Mouse (Mus musculus): ENCODE results near the gene Dlg2. TPM values are rescaled to one million over a fixed set of nuclear protein-coding genes. Genes with fewer than 3 reads are reported as not detected.

The Dlg2 gene
- polyA plus RNA-seq, 1 experiment from 2014 or later = 4.3 TPM

- Histone ChIP-seq H3K36me3 (ENCODE audit: control insufficient read depth, insufficient read depth, low read length) (no peaks in the 10 kb centered on the region), H3K4me1 (ENCODE audit: control insufficient read depth, insufficient read depth, low read length) (no peaks in the 10 kb centered on the region), H3K4me2 (ENCODE audit: low read depth, low read length) (no peak overlapping the region), H3K9ac (ENCODE audit: low read length) (no peak overlapping the region), H3K27ac (ENCODE audit: low read length) (no peak overlapping the region), H3K27me3 (ENCODE audit: control insufficient read depth, insufficient read depth, low read length) (no peaks in the 10 kb centered on the region), H3K4me3 (replicated peaks; ENCODE audit: low read length) (no peak overlapping the region), H3K9me3 (replicated peaks; ENCODE audit: control insufficient read depth, low read length) (no peaks in the 10 kb centered on the region)
- ATAC-seq (ENCODE audit: insufficient read depth, low FRiP score) = no peak
These were observed 1302.2 kb downstream of the Dlg2 start for GRCm38 (mm10) chr7:91778673-91779072.

- no peak overlapping the region for H3K27ac ChIP-seq (ENCODE audit: low read length)
- H3K27me3 ChIP-seq (ENCODE audit: control insufficient read depth, insufficient read depth, low read length) = no peaks in the 10 kb centered on the region
- WGBS = 49% methylated on average over 2 of the region's 2 CpGs
- no peak overlapping the region for H3K4me3 ChIP-seq (replicated peaks; ENCODE audit: low read length)
- no peaks in the 10 kb centered on the region for H3K9me3 ChIP-seq (replicated peaks; ENCODE audit: control insufficient read depth, low read length)
- no peak for ATAC-seq (ENCODE audit: insufficient read depth, low FRiP score)
- H3K4me1 ChIP-seq (ENCODE audit: control insufficient read depth, insufficient read depth, low read length) = no peaks in the 10 kb centered on the region
- no peaks in the 10 kb centered on the region for H3K36me3 ChIP-seq (ENCODE audit: control insufficient read depth, insufficient read depth, low read length)
- H3K9ac ChIP-seq (ENCODE audit: low read length) = no peak overlapping the region
- no peak overlapping the region for H3K4me2 ChIP-seq (ENCODE audit: low read depth, low read length)
These were observed 1308.1 kb downstream of the Dlg2 start for GRCm38 (mm10) chr7:91784617-91785016.

- Histone ChIP-seq H3K9ac (ENCODE audit: low read length) (no peak overlapping the region), H3K36me3 (ENCODE audit: control insufficient read depth, insufficient read depth, low read length) (no peaks in the 10 kb centered on the region), H3K9me3 (replicated peaks; ENCODE audit: control insufficient read depth, low read length) (no peaks in the 10 kb centered on the region), H3K27me3 (ENCODE audit: control insufficient read depth, insufficient read depth, low read length) (no peaks in the 10 kb centered on the region), H3K4me3 (replicated peaks; ENCODE audit: low read length) (no peak overlapping the region), H3K27ac (ENCODE audit: low read length) (no peak overlapping the region), H3K4me1 (ENCODE audit: control insufficient read depth, insufficient read depth, low read length) (no peaks in the 10 kb centered on the region), H3K4me2 (ENCODE audit: low read depth, low read length) (no peak overlapping the region)
- WGBS = 65% methylated on average over 5 of the region's 5 CpGs
- no peak for ATAC-seq (ENCODE audit: insufficient read depth, low FRiP score)
These were observed 1309.0 kb downstream of the Dlg2 start for GRCm38 (mm10) chr7:91785445-91785844.

GRCm38 (mm10) chr7:91785871-91786270 lies 1309.4 kb downstream of the Dlg2 start:
- Histone ChIP-seq H3K36me3 (ENCODE audit: control insufficient read depth, insufficient read depth, low read length) (no peaks in the 10 kb centered on the region), H3K4me1 (ENCODE audit: control insufficient read depth, insufficient read depth, low read length) (no peaks in the 10 kb centered on the region), H3K27me3 (ENCODE audit: control insufficient read depth, insufficient read depth, low read length) (no peaks in the 10 kb centered on the region), H3K4me2 (ENCODE audit: low read depth, low read length) (no peak overlapping the region), H3K27ac (ENCODE audit: low read length) (no peak overlapping the region), H3K9me3 (replicated peaks; ENCODE audit: control insufficient read depth, low read length) (no peaks in the 10 kb centered on the region), H3K9ac (ENCODE audit: low read length) (no peak overlapping the region), H3K4me3 (replicated peaks; ENCODE audit: low read length) (no peak overlapping the region)
- whole genome bisulfite sequencing = 60% methylated on average over 3 of the region's 3 CpGs
- ATAC-seq (ENCODE audit: insufficient read depth, low FRiP score) = no peak

- H3K9ac ChIP-seq (ENCODE audit: low read length) = no peak overlapping the region
- ATAC-seq (ENCODE audit: insufficient read depth, low FRiP score) = no peak
- WGBS = 47% methylated on average over 4 of the region's 4 CpGs
- H3K27ac ChIP-seq (ENCODE audit: low read length) = no peak overlapping the region
- H3K4me2 ChIP-seq (ENCODE audit: low read depth, low read length) = no peak overlapping the region
- no peaks in the 10 kb centered on the region for H3K36me3 ChIP-seq (ENCODE audit: control insufficient read depth, insufficient read depth, low read length)
- no peaks in the 10 kb centered on the region for H3K9me3 ChIP-seq (replicated peaks; ENCODE audit: control insufficient read depth, low read length)
- no peak overlapping the region for H3K4me3 ChIP-seq (replicated peaks; ENCODE audit: low read length)
- no peaks in the 10 kb centered on the region for H3K4me1 ChIP-seq (ENCODE audit: control insufficient read depth, insufficient read depth, low read length)
- H3K27me3 ChIP-seq (ENCODE audit: control insufficient read depth, insufficient read depth, low read length) = no peaks in the 10 kb centered on the region
These were observed 1314.6 kb downstream of the Dlg2 start for GRCm38 (mm10) chr7:91790949-91791564.

- no peaks in the 10 kb centered on the region for H3K9me3 ChIP-seq (replicated peaks; ENCODE audit: control insufficient read depth, low read length)
- WGBS = 55% methylated on average over 4 of the region's 4 CpGs
- H3K27ac ChIP-seq (ENCODE audit: low read length) = no peak overlapping the region
- H3K4me1 ChIP-seq (ENCODE audit: control insufficient read depth, insufficient read depth, low read length) = no peaks in the 10 kb centered on the region
- H3K9ac ChIP-seq (ENCODE audit: low read length) = no peak overlapping the region
- no peak for ATAC-seq (ENCODE audit: insufficient read depth, low FRiP score)
- no peaks in the 10 kb centered on the region for H3K36me3 ChIP-seq (ENCODE audit: control insufficient read depth, insufficient read depth, low read length)
- H3K4me2 ChIP-seq (ENCODE audit: low read depth, low read length) = no peak overlapping the region
- H3K27me3 ChIP-seq (ENCODE audit: control insufficient read depth, insufficient read depth, low read length) = no peaks in the 10 kb centered on the region
- H3K4me3 ChIP-seq (replicated peaks; ENCODE audit: low read length) = no peak overlapping the region
These were observed 1330.2 kb downstream of the Dlg2 start for GRCm38 (mm10) chr7:91806632-91807031.

- Histone ChIP-seq H3K27me3 (ENCODE audit: control insufficient read depth, insufficient read depth, low read length) (no peaks in the 10 kb centered on the region), H3K36me3 (ENCODE audit: control insufficient read depth, insufficient read depth, low read length) (no peaks in the 10 kb centered on the region), H3K4me1 (ENCODE audit: control insufficient read depth, insufficient read depth, low read length) (no peaks in the 10 kb centered on the region), H3K9ac (ENCODE audit: low read length) (no peak overlapping the region), H3K9me3 (replicated peaks; ENCODE audit: control insufficient read depth, low read length) (no peaks in the 10 kb centered on the region), H3K4me3 (replicated peaks; ENCODE audit: low read length) (no peak overlapping the region), H3K4me2 (ENCODE audit: low read depth, low read length) (no peak overlapping the region), H3K27ac (ENCODE audit: low read length) (no peak overlapping the region)
- WGBS = 61% methylated on average over 2 of the region's 2 CpGs
- ATAC-seq (ENCODE audit: insufficient read depth, low FRiP score) = no peak
These were observed 1334.3 kb downstream of the Dlg2 start for GRCm38 (mm10) chr7:91810774-91811173.

- 44% methylated on average over 1 of the region's 1 CpGs for WGBS
- Histone ChIP-seq H3K9ac (ENCODE audit: low read length) (no peak overlapping the region), H3K36me3 (ENCODE audit: control insufficient read depth, insufficient read depth, low read length) (no peaks in the 10 kb centered on the region), H3K27ac (ENCODE audit: low read length) (no peak overlapping the region), H3K4me3 (replicated peaks; ENCODE audit: low read length) (no peak overlapping the region), H3K4me1 (ENCODE audit: control insufficient read depth, insufficient read depth, low read length) (no peaks in the 10 kb centered on the region), H3K27me3 (ENCODE audit: control insufficient read depth, insufficient read depth, low read length) (no peaks in the 10 kb centered on the region), H3K9me3 (replicated peaks; ENCODE audit: control insufficient read depth, low read length) (no peaks in the 10 kb centered on the region), H3K4me2 (ENCODE audit: low read depth, low read length) (no peak overlapping the region)
- ATAC-seq (ENCODE audit: insufficient read depth, low FRiP score) = no peak
These were observed 1341.5 kb downstream of the Dlg2 start for GRCm38 (mm10) chr7:91818004-91818403.

- Histone ChIP-seq H3K9ac (ENCODE audit: low read length) (no peak overlapping the region), H3K9me3 (replicated peaks; ENCODE audit: control insufficient read depth, low read length) (no peaks in the 10 kb centered on the region), H3K4me2 (ENCODE audit: low read depth, low read length) (no peak overlapping the region), H3K27ac (ENCODE audit: low read length) (no peak overlapping the region), H3K4me3 (replicated peaks; ENCODE audit: low read length) (no peak overlapping the region), H3K36me3 (ENCODE audit: control insufficient read depth, insufficient read depth, low read length) (no peaks in the 10 kb centered on the region), H3K27me3 (ENCODE audit: control insufficient read depth, insufficient read depth, low read length) (no peaks in the 10 kb centered on the region), H3K4me1 (ENCODE audit: control insufficient read depth, insufficient read depth, low read length) (no peaks in the 10 kb centered on the region)
- WGBS = 60% methylated on average over 5 of the region's 5 CpGs
- ATAC-seq (ENCODE audit: insufficient read depth, low FRiP score) = no peak
These were observed 1355.7 kb downstream of the Dlg2 start for GRCm38 (mm10) chr7:91832207-91832606.

- 25% methylated on average over 1 of the region's 1 CpGs for WGBS
- ATAC-seq (ENCODE audit: insufficient read depth, low FRiP score) = no peak
- H3K9me3 ChIP-seq (replicated peaks; ENCODE audit: control insufficient read depth, low read length) = no peaks in the 10 kb centered on the region
- no peaks in the 10 kb centered on the region for H3K36me3 ChIP-seq (ENCODE audit: control insufficient read depth, insufficient read depth, low read length)
- no peak overlapping the region for H3K27ac ChIP-seq (ENCODE audit: low read length)
- H3K4me1 ChIP-seq (ENCODE audit: control insufficient read depth, insufficient read depth, low read length) = no peaks in the 10 kb centered on the region
- H3K9ac ChIP-seq (ENCODE audit: low read length) = no peak overlapping the region
- H3K27me3 ChIP-seq (ENCODE audit: control insufficient read depth, insufficient read depth, low read length) = no peaks in the 10 kb centered on the region
- no peak overlapping the region for H3K4me2 ChIP-seq (ENCODE audit: low read depth, low read length)
- no peak overlapping the region for H3K4me3 ChIP-seq (replicated peaks; ENCODE audit: low read length)
These were observed 1369.3 kb downstream of the Dlg2 start for GRCm38 (mm10) chr7:91845723-91846122.
